Mouse (Mus musculus) neural tube, embryonic 15.5 days (tissue): ENCODE results near the gene Msmo1. TPM values are rescaled to one million over a fixed set of nuclear protein-coding genes. Genes with fewer than 3 reads are reported as not detected.

Experiments used
- ATAC-seq: fragments of 200-750 bp; cut with Nextera tagmentation; 2 replicates; pipeline ENCODE4 v1.8.0; 2017; ENCODE audit warnings: mild to moderate bottlenecking, moderate TSS enrichment, moderate library complexity; ENCODE audit not compliant: low FRiP score
- H3K27ac ChIP-seq: fragments of 300-500 bp; sonication (generic); replicated peaks from 2 replicates; pipeline ENCODE4 v1.5.1; 2015; ENCODE audit warnings: mild to moderate bottlenecking, inconsistent platforms
- H3K27me3 ChIP-seq: fragments of 300-500 bp; sonication (generic); replicated peaks from 2 replicates; pipeline ENCODE4 v1.6.1; 2015; ENCODE audit warnings: inconsistent platforms
- H3K36me3 ChIP-seq: fragments of 300-500 bp; sonication (generic); 2 replicates; pipeline ENCODE4 v1.6.1; 2015; ENCODE audit warnings: inconsistent platforms
- H3K4me1 ChIP-seq: fragments of 300-500 bp; sonication (generic); 2 replicates; pipeline ENCODE4 v1.6.1; 2015; ENCODE audit warnings: inconsistent platforms
- H3K4me2 ChIP-seq: fragments of 300-500 bp; sonication (generic); 2 replicates; pipeline ENCODE4 v1.6.1; 2015; ENCODE audit warnings: inconsistent platforms, mild to moderate bottlenecking, moderate library complexity
- H3K4me3 ChIP-seq: fragments of 300-500 bp; sonication (generic); replicated peaks from 2 replicates; pipeline ENCODE4 v1.5.1; 2015; ENCODE audit warnings: mild to moderate bottlenecking, inconsistent platforms
- H3K9ac ChIP-seq: fragments of 300-500 bp; sonication (generic); replicated peaks from 2 replicates; pipeline ENCODE4 v1.6.1; 2015; ENCODE audit warnings: mild to moderate bottlenecking, inconsistent platforms
- H3K9me3 ChIP-seq: fragments of 300-500 bp; sonication (generic); replicated peaks from 2 replicates; pipeline ENCODE4 v1.6.1; 2016; ENCODE audit warnings: inconsistent platforms
- WGBS: fragments of 180-500 bp; shearing (Covaris S2); methylation state at CpG from one replicate; pipeline ENCODE4 v1.1.7; 2015; ENCODE audit warnings: mixed read lengths; 5-methylcytosine and 5-hydroxymethylcytosine counted together
- polyA plus RNA-seq: library from polyadenylated mRNA; unstranded; fragments of >200 nt; fragmentation: Nextera tagmentation; extraction: Ambion mirVana; gene quantifications from 2 replicates; pipeline ENCODE4 v1.2.1, GENCODE M21; 2015

Gene Msmo1
- polyA plus RNA-seq, 1 experiment from 2014 or later: 152 TPM

DNA sequence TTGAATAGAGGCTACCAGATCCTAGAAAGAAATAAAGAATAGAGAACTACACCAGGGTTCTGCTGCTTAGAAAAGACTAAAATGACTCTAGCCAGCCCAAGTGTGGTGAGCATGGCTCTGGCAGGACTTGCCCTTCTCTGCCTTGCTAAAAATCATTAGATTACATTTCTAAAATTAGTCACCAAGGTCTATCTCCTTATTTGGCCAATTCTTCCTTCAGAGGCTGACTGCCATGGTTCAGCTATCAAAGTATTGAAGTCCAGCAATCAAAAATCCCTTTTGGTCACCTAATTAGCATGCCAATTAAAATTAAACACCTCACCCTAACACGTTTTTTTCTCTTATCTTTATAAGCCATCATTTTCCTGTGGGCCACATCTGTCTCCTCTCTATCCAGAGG lies 22.0 kb downstream of the Msmo1 start:
- no peak overlapping the region for H3K9ac ChIP-seq
- H3K4me2 ChIP-seq: no peak overlapping the region
- H3K27me3 ChIP-seq: no peaks in the 10 kb centered on the region
- H3K4me3 ChIP-seq: no peak overlapping the region
- H3K27ac ChIP-seq: no peak overlapping the region
- no peaks in the 10 kb centered on the region for H3K9me3 ChIP-seq
- ATAC-seq: no peak
- 54% methylated on average over 1 of the region's 1 CpGs for WGBS
- peaks cover 13% of the 10 kb centered on the region for H3K36me3 ChIP-seq
- H3K4me1 ChIP-seq: no peaks in the 10 kb centered on the region

DNA sequence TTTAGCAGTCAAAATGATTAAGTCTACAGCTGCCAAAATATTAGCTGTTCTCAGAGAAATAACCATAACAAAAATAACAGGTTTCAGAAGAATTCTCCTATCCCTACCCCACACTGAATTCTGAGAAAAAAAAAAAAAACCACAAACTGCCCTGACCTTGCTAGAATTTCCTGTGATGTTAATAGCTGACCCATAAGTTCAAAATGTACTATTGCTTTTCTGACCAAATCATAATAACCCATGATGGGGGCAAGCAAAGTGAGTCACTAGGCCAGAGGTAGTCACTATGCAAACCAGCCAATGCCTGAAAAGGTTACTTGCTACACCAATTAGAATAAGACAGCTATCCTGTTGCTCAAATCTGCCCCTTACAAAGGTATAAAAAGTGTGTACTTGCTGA lies 26.1 kb downstream of the Msmo1 start:
- Histone ChIP-seq H3K27me3 (no peaks in the 10 kb centered on the region), H3K4me1 (no peaks in the 10 kb centered on the region), H3K9me3 (no peaks in the 10 kb centered on the region), H3K4me2 (no peak overlapping the region), H3K27ac (no peak overlapping the region), H3K4me3 (no peak overlapping the region), H3K9ac (no peak overlapping the region), H3K36me3 (no peaks in the 10 kb centered on the region)
- ATAC-seq: no peak

DNA sequence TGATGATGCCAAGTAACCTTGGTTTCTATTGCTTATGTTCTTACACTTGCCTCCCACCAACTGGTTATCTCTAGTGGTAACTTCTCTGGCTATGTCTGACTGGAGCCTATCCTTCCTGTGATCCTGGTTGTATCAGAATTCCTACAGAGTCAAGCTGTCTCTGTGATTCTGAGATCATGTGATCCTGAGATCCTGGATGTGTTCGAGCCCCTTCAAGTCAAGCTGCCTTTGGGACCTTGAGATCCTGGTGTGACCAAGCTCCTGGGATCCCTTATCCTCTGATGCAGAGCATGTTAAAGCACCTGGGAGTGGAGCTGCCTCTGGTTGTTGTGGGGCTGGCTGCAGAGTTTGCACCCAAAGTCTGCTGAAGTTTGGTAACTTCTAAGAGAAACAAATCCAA lies 30.4 kb downstream of the Msmo1 start:
- no peak for ATAC-seq
- Histone ChIP-seq H3K27ac (no peak overlapping the region), H3K4me2 (no peak overlapping the region), H3K36me3 (no peaks in the 10 kb centered on the region), H3K27me3 (no peaks in the 10 kb centered on the region), H3K9me3 (no peaks in the 10 kb centered on the region), H3K4me1 (no peaks in the 10 kb centered on the region), H3K9ac (no peak overlapping the region), H3K4me3 (no peak overlapping the region)
- WGBS: 87% methylated on average over 1 of the region's 1 CpGs

DNA sequence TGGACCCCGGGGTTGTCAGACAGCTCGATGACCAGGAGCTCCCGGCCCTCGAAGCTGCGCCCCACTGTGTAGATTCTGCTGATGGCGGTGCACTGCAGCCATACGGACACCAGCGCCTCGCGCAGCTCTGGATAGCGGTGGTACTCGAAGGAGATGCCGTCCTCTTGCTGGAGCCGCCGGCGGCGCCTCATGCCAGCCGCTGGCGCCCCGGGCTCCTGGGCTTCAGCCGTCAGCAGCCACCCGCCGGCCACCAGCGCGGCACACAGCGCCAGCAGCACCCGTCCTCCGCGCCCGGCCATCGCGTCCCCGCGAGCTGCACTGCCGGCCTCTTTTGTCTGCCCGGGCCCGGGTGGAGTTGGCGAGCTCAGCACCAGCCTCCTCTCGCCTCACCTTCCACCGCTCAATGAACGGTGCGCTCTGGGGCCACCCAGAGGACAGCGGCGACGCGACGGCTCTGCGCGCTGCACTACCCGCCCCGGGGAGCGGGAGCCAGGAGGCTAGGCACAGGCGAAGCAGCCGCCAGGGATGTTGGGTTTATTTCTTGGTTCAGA lies 40.9 kb downstream of the Msmo1 start, which contains the start of gene Cpe:
Cpe (minus strand) TSS at position 404 of the 551 bp plus-strand sequence.
- Histone ChIP-seq H3K27me3 (no peaks in the 10 kb centered on the region), H3K9ac (peak within 1 kb of the TSS; percentile 91), H3K27ac (peak within 1 kb of the TSS; percentile 92), H3K36me3 (no peaks in the 10 kb centered on the region), H3K9me3 (no peaks in the 10 kb centered on the region), H3K4me2 (peak within 1 kb of the TSS; percentile 65), H3K4me3 (peak within 1 kb of the TSS; percentile 57), H3K4me1 (peaks cover 22% of the 10 kb centered on the region)
- WGBS: under 1% methylated on average over 54 of the region's 54 CpGs
- peak; percentile 97 for ATAC-seq

DNA sequence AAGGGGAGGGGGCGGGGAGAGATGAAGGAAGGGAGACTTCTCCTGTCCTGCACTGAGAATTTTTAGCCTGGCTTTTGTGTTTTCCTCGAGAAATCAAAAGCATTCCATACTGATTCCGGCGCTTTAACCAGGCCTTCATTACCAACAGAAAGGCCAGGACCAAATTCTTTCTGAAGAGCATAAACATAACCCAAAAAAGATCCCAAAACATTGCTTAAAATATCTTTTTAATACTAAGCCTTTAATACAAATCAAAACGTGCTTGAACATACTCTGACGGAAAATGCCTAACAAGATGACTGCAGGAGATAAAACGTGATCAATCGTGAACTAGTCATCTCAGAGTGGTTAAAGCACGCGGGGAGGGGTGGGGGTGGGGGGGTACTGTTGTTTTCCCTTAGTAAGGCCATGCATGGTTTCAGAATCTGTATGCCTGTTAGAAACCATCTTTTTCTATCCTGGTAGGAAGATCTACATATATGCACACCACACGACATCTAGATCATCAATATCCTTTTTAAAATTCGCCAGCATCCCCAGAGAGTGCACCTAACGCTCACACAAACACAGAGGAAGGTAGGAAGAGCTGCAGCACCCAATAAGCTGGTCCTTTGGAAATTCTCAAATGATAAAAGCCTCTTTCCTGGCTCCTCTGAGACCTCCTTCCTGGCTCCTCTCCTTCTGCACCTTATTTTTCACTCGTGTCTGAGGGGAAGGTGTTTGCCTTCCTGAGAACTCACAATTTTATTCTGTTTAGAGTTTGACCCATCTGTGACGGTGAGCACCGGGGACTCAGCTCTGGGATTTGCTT lies 41.8 kb downstream of the Msmo1 start:
- peak overlapping the region; percentile 65 for H3K4me2 ChIP-seq
- peak overlapping the region; percentile 57 for H3K4me3 ChIP-seq
- peak overlapping the region; percentile 91 for H3K9ac ChIP-seq
- H3K27ac ChIP-seq: peak overlapping the region; percentile 92
- no peaks in the 10 kb centered on the region for H3K27me3 ChIP-seq
- WGBS: 8% methylated on average over 16 of the region's 16 CpGs
- ATAC-seq: peak; percentile 12; the same call in 1 of the 2 replicates
- no peaks in the 10 kb centered on the region for H3K36me3 ChIP-seq
- no peaks in the 10 kb centered on the region for H3K9me3 ChIP-seq
- H3K4me1 ChIP-seq: peaks cover 25% of the 10 kb centered on the region

DNA sequence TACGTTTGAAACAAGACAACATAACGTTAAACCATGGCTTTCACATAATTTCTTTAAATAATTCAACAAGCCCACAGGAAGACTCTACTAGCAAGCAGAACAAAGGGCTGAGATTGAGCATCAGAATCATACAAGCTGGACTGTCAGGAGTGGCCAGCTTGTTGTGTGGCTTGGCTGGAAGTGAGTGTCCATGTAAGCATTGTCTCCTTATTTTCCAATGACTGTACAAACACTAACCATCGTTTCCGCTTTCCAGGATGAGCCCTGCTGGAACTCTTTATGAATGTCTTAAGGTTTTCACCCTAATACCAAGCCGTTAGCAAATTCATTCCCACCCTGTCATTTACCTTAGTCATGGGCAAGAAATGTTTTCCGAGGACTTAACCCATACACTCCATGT lies 42.7 kb downstream of the Msmo1 start:
- Histone ChIP-seq H3K4me2 (peak overlapping the region; percentile 65), H3K9me3 (no peaks in the 10 kb centered on the region), H3K4me3 (peak overlapping the region; percentile 57), H3K4me1 (peaks cover 25% of the 10 kb centered on the region), H3K36me3 (no peaks in the 10 kb centered on the region), H3K27ac (0 out of 2 replicates have a peak overlapping the region, but pooled peaks have one; percentile 46), H3K27me3 (no peaks in the 10 kb centered on the region), H3K9ac (peak overlapping the region; percentile 91; the same call in 1 of the 2 replicates)
- ATAC-seq: no peak
- WGBS: 62% methylated on average over 6 of the region's 6 CpGs

DNA sequence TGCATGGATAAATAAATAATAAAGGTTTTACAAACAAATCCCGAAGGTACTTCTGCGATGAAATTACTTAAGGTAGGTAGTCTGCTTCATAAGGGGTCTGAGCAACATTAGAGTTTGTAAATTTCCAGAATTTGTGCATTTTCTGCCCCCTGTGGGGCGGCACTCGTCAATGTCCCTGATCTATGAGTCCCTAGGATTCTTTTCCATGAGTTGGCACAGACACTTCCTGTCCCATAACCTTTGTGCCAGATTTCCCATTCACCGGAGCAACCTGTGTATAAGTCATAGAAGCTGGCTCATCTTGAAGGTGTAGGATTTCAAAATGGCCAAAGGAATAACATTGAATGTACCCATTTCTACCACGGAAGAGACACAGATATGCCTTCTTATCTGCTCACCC lies 43.3 kb downstream of the Msmo1 start:
- Histone ChIP-seq H3K4me3 (peak overlapping the region; percentile 57), H3K36me3 (no peaks in the 10 kb centered on the region), H3K4me2 (peak overlapping the region; percentile 65), H3K4me1 (peaks cover 25% of the 10 kb centered on the region), H3K9me3 (no peaks in the 10 kb centered on the region), H3K9ac (no peak overlapping the region), H3K27ac (no peak overlapping the region), H3K27me3 (no peaks in the 10 kb centered on the region)
- no peak for ATAC-seq
- 67% methylated on average over 6 of the region's 6 CpGs for WGBS

DNA sequence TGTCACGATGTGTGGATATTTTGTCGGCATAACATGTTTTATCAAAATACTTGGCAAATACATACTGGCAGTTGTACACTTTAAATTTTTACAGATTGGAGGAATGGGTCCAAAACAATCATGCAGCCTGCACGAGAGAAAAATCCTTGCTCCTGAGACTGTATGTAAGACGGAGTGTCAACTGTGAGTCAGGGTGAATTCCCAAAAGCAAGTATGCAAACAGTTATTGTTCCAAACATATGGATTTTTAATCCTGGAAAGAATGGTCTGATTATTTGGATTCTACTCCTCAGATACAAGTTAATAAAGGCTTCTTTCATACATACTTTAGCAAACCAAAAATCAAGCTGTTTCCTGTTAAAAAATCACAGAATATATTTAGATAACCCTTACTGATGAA lies 44.9 kb downstream of the Msmo1 start:
- Histone ChIP-seq H3K4me3 (no peak overlapping the region), H3K36me3 (no peaks in the 10 kb centered on the region), H3K9ac (no peak overlapping the region), H3K27me3 (no peaks in the 10 kb centered on the region), H3K4me2 (no peak overlapping the region), H3K4me1 (peaks cover 25% of the 10 kb centered on the region), H3K9me3 (no peaks in the 10 kb centered on the region), H3K27ac (no peak overlapping the region)
- ATAC-seq: no peak
- WGBS: 73% methylated on average over 4 of the region's 4 CpGs

DNA sequence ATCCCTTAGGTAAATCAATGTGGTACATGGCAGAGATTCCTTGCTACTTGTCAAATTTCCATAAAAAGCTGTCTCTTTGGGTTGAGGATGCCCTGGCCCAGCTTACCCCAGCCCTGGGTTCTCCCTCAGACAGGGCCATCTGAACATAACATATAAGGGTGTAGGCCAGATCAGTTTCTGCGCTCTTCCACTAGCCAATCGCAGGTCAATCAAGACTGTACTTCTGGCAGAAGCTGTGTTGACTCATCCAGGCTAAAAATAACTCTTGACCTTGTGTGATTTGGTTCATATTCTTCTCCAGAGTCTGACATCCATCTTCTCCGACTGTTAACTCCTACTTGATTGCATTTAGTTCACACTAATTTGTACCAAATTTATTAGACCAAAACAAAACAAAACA lies 45.4 kb downstream of the Msmo1 start:
- Histone ChIP-seq H3K9me3 (no peaks in the 10 kb centered on the region), H3K36me3 (no peaks in the 10 kb centered on the region), H3K27me3 (no peaks in the 10 kb centered on the region), H3K4me3 (no peak overlapping the region), H3K4me1 (peaks cover 23% of the 10 kb centered on the region), H3K9ac (no peak overlapping the region), H3K27ac (no peak overlapping the region), H3K4me2 (no peak overlapping the region)
- no peak for ATAC-seq
- 82% methylated on average over 3 of the region's 3 CpGs for WGBS

DNA sequence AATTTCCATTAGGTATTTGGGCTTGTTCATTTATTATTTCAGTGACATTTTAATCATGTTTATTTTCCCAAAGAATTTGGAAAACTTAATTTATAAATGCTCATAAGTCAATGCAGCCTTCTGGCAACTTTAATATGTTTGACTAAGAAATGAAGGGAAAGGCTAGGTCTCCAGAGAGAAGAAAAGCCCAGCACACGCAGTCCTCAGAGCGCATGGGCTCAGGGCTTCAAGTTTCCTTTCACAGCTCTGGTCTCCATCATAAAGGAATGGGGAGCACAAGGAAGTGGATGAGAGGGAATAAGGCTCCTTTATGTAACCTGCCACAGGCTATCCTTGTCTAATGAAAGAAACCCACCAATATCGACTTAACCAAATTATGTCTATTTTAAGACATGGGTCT lies 51.1 kb downstream of the Msmo1 start:
- Histone ChIP-seq H3K36me3 (no peaks in the 10 kb centered on the region; the same call in 1 of the 2 replicates), H3K4me1 (peaks cover 3% of the 10 kb centered on the region; the same call in 1 of the 2 replicates), H3K9ac (no peak overlapping the region), H3K27ac (no peak overlapping the region), H3K4me2 (no peak overlapping the region), H3K9me3 (no peaks in the 10 kb centered on the region), H3K27me3 (no peaks in the 10 kb centered on the region), H3K4me3 (no peak overlapping the region)
- ATAC-seq: no peak
- 74% methylated on average over 3 of the region's 3 CpGs for WGBS

DNA sequence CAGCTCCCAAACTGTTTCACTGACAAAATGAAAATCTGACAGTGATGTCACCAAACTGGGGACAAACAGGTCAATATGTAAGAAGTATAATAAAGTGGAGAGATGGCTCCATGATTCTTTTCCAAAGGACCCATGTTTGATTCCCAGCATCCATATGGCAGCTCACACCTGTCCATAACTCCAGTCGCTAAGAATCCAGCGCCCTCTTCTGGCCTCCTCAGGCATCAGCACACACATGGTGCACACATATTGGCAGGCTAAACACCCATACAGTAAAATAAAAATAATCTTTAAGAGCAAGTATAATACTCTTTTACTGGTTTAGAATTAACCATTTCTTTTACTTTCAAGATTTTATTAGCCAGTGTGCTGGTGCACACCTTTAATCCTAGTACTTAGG lies 57.2 kb downstream of the Msmo1 start:
- Histone ChIP-seq H3K36me3 (no peaks in the 10 kb centered on the region; the same call in 1 of the 2 replicates), H3K9me3 (no peaks in the 10 kb centered on the region), H3K27me3 (no peaks in the 10 kb centered on the region), H3K9ac (no peak overlapping the region), H3K4me3 (no peak overlapping the region), H3K4me1 (no peaks in the 10 kb centered on the region), H3K27ac (no peak overlapping the region), H3K4me2 (no peak overlapping the region)
- no peak for ATAC-seq
- WGBS: 82% methylated on average over 2 of the region's 2 CpGs

DNA sequence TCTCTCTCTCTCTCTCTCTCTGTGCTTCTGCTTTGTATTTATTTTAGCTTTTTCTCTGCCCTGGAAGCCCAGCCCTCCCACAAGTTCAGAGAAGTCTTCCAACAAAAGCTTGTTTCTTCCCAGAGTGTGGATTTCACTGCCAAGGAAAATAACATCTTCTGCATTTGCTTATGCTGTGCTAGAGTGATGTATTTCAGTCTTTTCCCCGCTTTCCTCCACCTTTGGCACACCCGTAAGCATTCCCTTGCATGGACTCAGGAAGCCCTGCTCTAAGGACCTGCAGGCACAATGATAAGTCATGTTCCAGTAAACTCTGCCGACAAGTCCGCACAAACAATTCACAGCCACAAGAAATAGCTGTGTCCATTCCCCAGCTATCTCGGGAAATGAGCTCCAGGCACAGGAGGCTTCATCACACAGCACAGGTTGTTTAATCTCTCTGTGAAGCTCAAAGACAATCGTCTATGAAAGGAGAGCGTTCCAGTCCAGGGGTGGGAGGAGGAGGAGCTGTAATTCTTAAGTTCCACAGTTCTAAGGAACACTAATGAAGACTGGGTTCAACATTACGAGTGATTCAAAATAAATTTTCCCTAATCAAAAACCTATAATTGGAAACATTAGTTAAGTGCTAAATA lies 58.5 kb downstream of the Msmo1 start:
- H3K27ac ChIP-seq: no peak overlapping the region
- ATAC-seq: no peak

More for the DNA sequence above, 58.5 kb downstream of the Msmo1 start:
- no peak overlapping the region for H3K4me3 ChIP-seq
- H3K27me3 ChIP-seq: no peaks in the 10 kb centered on the region
- 79% methylated on average over 8 of the region's 8 CpGs for WGBS
- no peak overlapping the region for H3K4me2 ChIP-seq
- H3K9me3 ChIP-seq: no peaks in the 10 kb centered on the region
- H3K4me1 ChIP-seq: no peaks in the 10 kb centered on the region
- H3K36me3 ChIP-seq: no peaks in the 10 kb centered on the region; the same call in 1 of the 2 replicates
- H3K9ac ChIP-seq: no peak overlapping the region
